Mouse (Mus musculus) limb, embryonic 13.5 days (tissue): ENCODE measurements around the gene Fsd1. TPM values are rescaled to one million over a fixed set of nuclear protein-coding genes. Genes with fewer than 3 reads are reported as not detected.

Experiments used
- ATAC-seq: fragments of 200-750 bp; cut with Nextera tagmentation; 2 replicates; pipeline ENCODE4 v1.8.0; 2017; ENCODE audit warnings: low read depth, moderate number of reproducible peaks, moderate TSS enrichment; ENCODE audit not compliant: low FRiP score
- H3K27ac ChIP-seq: fragments of 300-500 bp; sonication (generic); 2 replicates; pipeline ENCODE4 v1.5.1; 2015; ENCODE audit warnings: inconsistent platforms, mild to moderate bottlenecking, moderate library complexity
- H3K27me3 ChIP-seq: fragments of 300-500 bp; sonication (generic); 2 replicates; pipeline ENCODE4 v1.6.1; 2015; ENCODE audit warnings: mild to moderate bottlenecking, inconsistent platforms
- H3K36me3 ChIP-seq: fragments of 300-500 bp; sonication (generic); 2 replicates; pipeline ENCODE4 v1.6.1; 2015; ENCODE audit warnings: inconsistent platforms, mild to moderate bottlenecking, moderate library complexity
- H3K4me1 ChIP-seq: fragments of 300-500 bp; sonication (generic); 2 replicates; pipeline ENCODE4 v1.6.1; 2015; ENCODE audit warnings: inconsistent platforms
- H3K4me2 ChIP-seq: fragments of 300-500 bp; sonication (generic); replicated peaks from 2 replicates; pipeline ENCODE4 v1.6.1; 2015; ENCODE audit warnings: inconsistent platforms, mild to moderate bottlenecking, moderate library complexity
- H3K4me3 ChIP-seq: fragments of 300-500 bp; sonication (generic); 2 replicates; pipeline ENCODE4 v1.5.1; 2015; ENCODE audit warnings: moderate library complexity, mild to moderate bottlenecking, inconsistent platforms
- H3K9ac ChIP-seq: fragments of 300-500 bp; sonication (generic); 2 replicates; pipeline ENCODE4 v1.6.1; 2015; ENCODE audit warnings: mild to moderate bottlenecking, inconsistent platforms
- H3K9me3 ChIP-seq: fragments of 300-500 bp; sonication (generic); 2 replicates; pipeline ENCODE4 v1.6.1; 2016; ENCODE audit warnings: inconsistent platforms
- WGBS: fragments of 180-500 bp; shearing (Covaris S2); methylation state at CpG from one replicate; pipeline ENCODE4 v1.1.7; 2015; 5-methylcytosine and 5-hydroxymethylcytosine counted together
- polyA plus RNA-seq: library from polyadenylated mRNA; unstranded; fragments of >200 nt; fragmentation: Nextera tagmentation; extraction: Ambion mirVana; gene quantifications from 2 replicates; pipeline ENCODE4 v1.2.1, GENCODE M21; 2015

Gene Fsd1
- polyA plus RNA-seq, 1 experiment from 2014 or later: 36.4 TPM

DNA sequence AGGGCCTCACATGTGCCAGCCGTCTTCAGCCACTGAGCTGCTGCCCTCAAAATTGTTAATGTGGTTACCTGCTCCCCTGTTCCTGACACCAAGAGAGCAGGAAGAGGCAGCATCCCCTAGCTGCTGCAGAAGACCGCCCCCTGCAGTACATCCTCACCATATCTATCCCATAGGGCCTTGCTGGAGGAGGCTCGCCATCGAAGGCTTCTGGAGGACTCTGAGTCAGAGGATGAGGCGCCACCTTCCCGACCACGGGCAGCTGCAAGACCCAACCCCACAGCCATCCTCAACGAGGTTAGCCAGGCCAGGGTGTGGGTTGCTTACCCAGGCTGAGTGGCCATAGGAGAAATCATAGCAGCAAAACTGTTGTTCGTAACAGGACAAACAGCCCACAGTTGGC, 21.3 kb upstream of the Fsd1 start:
- H3K27ac ChIP-seq: no peak overlapping the region
- no peak overlapping the region for H3K9ac ChIP-seq
- ATAC-seq: no peak
- no peaks in the 10 kb centered on the region for H3K27me3 ChIP-seq
- H3K4me3 ChIP-seq: no peak overlapping the region
- no peaks in the 10 kb centered on the region for H3K9me3 ChIP-seq
- peaks cover 7% of the 10 kb centered on the region for H3K4me1 ChIP-seq
- no peak overlapping the region for H3K4me2 ChIP-seq
- H3K36me3 ChIP-seq: peaks cover 72% of the 10 kb centered on the region
- 84% methylated on average over 9 of the region's 9 CpGs for WGBS

- Histone ChIP-seq H3K27me3 (0 out of 2 replicates have a peak, but pooled peaks cover 6% of the 10 kb centered on the region), H3K4me1 (peaks cover 18% of the 10 kb centered on the region), H3K36me3 (peaks cover 56% of the 10 kb centered on the region), H3K4me2 (no peak overlapping the region), H3K9me3 (no peaks in the 10 kb centered on the region), H3K27ac (no peak overlapping the region), H3K4me3 (no peak overlapping the region), H3K9ac (no peak overlapping the region)
- no peak for ATAC-seq
- WGBS: 88% methylated on average over 4 of the region's 4 CpGs
Observed at GRCm38 (mm10) chr17:55967186-55967585, 19.1 kb upstream of the Fsd1 start.

DNA sequence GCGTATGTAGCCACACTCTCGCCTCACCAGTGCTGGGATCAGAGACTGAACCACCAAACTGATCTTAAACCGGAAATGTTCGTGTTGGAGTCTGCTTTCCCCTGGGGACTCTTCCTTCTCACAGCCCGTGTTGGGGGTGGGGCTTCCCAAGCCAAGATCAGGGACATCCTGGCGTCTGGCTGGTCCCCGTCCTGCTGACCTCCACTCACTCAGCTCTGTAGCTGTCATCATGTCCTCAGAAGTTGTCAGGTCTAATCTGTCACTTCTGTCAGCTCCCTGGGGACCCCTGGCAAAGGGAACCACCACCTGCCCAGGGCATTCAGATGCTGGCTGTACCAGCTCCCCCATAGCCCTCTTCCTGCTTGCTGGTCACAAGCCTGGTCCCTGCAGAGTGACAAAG, 18.1 kb upstream of the Fsd1 start:
- Histone ChIP-seq H3K4me2 (no peak overlapping the region), H3K4me1 (peaks cover 18% of the 10 kb centered on the region), H3K9ac (no peak overlapping the region), H3K36me3 (peaks cover 54% of the 10 kb centered on the region), H3K27me3 (0 out of 2 replicates have a peak, but pooled peaks cover 6% of the 10 kb centered on the region), H3K4me3 (no peak overlapping the region), H3K9me3 (no peaks in the 10 kb centered on the region), H3K27ac (no peak overlapping the region)
- WGBS: 59% methylated on average over 7 of the region's 7 CpGs
- ATAC-seq: no peak

DNA sequence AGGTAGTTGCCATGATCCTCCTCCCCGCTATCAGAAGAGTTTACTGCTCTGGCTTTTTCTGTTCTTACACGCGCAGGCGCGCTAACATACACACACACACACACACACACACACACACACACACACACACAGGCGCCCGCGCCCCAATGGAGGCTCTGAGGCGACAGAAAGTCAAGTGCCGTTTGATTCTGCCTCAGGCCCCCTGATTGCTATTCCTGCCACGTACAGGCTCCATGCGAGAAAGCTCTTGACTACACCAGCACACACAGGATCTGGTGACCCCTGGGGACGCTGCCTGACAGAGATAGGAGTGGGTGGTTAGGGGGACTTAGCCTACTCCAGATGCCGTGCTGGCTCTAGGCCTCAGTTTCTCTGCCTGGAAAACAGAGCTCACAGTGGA, 16.7 kb upstream of the Fsd1 start:
- Histone ChIP-seq H3K4me2 (peak overlapping the region; percentile 85), H3K36me3 (peaks cover 53% of the 10 kb centered on the region), H3K9ac (peak overlapping the region; percentile 80; the same call in 1 of the 2 replicates), H3K27me3 (0 out of 2 replicates have a peak, but pooled peaks cover 6% of the 10 kb centered on the region), H3K4me1 (peaks cover 18% of the 10 kb centered on the region), H3K9me3 (no peaks in the 10 kb centered on the region), H3K27ac (no peak overlapping the region), H3K4me3 (peak overlapping the region; percentile 62; the same call in 1 of the 2 replicates)
- WGBS: 48% methylated on average over 14 of the region's 14 CpGs
- ATAC-seq: no peak

DNA sequence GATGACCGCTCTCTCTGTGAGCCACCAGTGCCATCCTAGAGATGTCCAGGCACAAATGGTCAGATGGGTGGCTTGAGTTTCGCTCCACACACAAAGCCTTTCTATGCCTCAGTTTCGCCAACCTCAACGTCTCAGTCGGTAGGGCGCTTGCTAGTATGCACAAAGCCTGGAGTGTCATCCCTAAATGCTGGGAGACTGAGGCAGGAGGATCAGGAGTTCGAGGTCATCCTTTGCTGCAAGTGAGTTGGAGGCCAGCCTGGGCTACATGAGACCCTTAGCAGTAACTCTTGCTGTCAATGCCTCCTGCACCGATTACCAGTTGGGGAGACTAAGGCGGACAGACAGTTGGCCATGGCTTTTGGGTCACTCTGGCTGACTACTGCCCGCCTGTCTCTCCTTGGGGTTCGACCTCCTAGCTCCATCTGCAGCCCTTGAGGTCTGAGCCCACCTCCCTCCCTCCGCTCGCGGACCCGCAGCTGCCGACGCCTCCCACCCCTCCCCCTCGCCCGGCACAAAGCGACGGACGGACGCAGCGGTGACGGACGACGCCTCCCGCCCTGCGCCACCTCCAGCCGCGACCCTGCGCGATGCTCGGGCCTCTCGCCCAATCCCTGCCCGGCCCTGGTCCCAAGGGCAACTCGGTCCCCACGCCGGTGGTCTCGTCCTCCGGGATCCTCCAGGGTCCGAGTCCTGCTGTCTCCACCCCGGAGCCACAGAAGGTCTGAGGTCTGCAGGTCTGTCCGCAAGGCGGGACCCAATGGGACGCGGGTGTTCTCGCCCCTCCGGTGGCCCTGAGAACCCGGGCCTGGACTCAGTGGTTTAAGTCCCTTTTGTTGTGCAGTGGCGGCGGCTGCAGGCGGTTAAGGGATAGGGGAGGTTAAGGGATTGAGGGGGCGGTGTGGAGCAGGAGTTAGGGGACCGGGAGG, 16.1 kb upstream of the Fsd1 start, which contains the start of gene Shd:
Gene Shd, plus strand, starts transcription at position 502 of the 926 bp plus-strand sequence.
- peak within 1 kb of the TSS; percentile 80 for H3K9ac ChIP-seq
- H3K36me3 ChIP-seq: peaks cover 51% of the 10 kb centered on the region
- 9% methylated on average over 53 of the region's 55 CpGs for WGBS
- no peak within 1 kb of the TSS for H3K27ac ChIP-seq
- peak; percentile 41 for ATAC-seq
- H3K4me3 ChIP-seq: peak within 1 kb of the TSS; percentile 62
- H3K4me2 ChIP-seq: peak within 1 kb of the TSS; percentile 85
- peaks cover 18% of the 10 kb centered on the region for H3K4me1 ChIP-seq
- no peaks in the 10 kb centered on the region for H3K9me3 ChIP-seq
- H3K27me3 ChIP-seq: 0 out of 2 replicates have a peak, but pooled peaks cover 6% of the 10 kb centered on the region

GRCm38 (mm10) chr17:55971453-55971852, 14.9 kb upstream of the Fsd1 start:
- no peak for ATAC-seq
- Histone ChIP-seq H3K27ac (no peak overlapping the region), H3K4me2 (peak overlapping the region; percentile 85), H3K9me3 (no peaks in the 10 kb centered on the region), H3K9ac (peak overlapping the region; percentile 80), H3K4me3 (peak overlapping the region; percentile 62), H3K4me1 (peaks cover 21% of the 10 kb centered on the region), H3K27me3 (0 out of 2 replicates have a peak, but pooled peaks cover 6% of the 10 kb centered on the region), H3K36me3 (peaks cover 40% of the 10 kb centered on the region)
- 33% methylated on average over 22 of the region's 22 CpGs for WGBS

DNA sequence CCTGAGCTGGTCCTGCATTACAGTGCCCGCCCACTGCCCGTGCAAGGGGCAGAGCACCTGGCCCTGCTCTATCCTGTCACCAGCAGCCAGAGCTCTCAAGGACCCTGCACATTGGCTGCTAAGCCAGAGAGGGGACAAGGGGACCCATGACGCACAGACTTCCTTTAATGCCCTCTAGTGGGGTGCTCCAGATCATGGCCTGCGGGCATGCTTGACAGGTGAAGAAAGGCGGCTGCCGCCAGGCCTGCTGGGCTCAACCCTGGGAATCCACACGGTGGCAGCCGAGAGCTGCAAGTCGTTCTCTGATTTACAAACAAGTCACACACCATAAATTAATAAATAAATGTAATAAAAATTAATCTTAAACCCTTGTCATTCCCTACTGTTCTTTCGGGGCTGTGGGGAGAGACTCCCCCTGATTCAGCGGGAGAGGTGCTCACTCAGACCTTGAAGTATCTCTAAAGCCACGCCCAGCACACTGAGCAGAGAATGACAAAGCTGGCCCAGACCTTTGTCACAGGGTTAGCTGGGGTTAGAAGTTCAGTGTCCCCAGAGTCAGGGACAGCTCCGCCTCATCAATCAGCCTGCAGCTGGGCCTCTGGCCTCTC, 9.9 kb upstream of the Fsd1 start:
- H3K4me2 ChIP-seq: no peak overlapping the region

DNA sequence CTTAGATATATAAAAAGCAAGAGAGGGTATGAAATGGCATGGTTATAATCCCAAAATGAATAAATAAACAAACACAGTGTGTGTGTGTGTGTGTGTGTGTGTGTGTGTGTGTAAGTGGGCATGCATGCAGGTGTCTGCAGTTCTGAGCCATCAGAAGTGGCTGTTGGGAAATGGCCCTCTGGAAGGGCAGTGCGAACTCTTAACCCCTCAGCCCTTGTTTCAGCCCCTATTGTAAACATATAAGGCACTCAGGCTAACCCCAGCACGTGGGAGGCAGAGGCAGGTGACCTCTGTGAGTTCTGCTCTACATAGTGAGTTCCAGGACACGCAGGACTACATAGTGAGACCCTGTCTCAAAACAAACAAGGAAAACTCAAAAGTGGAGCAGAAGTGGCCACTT, 9.0 kb upstream of the Fsd1 start:
- H3K4me2 ChIP-seq: no peak overlapping the region
- peaks cover 21% of the 10 kb centered on the region for H3K36me3 ChIP-seq
- 42% methylated on average over 3 of the region's 3 CpGs for WGBS
- no peak overlapping the region for H3K4me3 ChIP-seq
- no peak overlapping the region for H3K9ac ChIP-seq
- H3K4me1 ChIP-seq: 0 out of 2 replicates have a peak, but pooled peaks cover 6% of the 10 kb centered on the region
- H3K27ac ChIP-seq: no peak overlapping the region
- ATAC-seq: no peak
- no peaks in the 10 kb centered on the region for H3K27me3 ChIP-seq
- no peaks in the 10 kb centered on the region for H3K9me3 ChIP-seq

More for the DNA sequence above, 9.9 kb upstream of the Fsd1 start:
- 18% methylated on average over 13 of the region's 13 CpGs for WGBS
- ATAC-seq: peak; percentile 25; the same call in 1 of the 2 replicates
- no peak overlapping the region for H3K4me3 ChIP-seq
- H3K4me1 ChIP-seq: peaks cover 9% of the 10 kb centered on the region
- no peaks in the 10 kb centered on the region for H3K9me3 ChIP-seq
- H3K9ac ChIP-seq: 0 out of 2 replicates have a peak overlapping the region, but pooled peaks have one; percentile 25
- H3K27me3 ChIP-seq: 0 out of 2 replicates have a peak, but pooled peaks cover 5% of the 10 kb centered on the region
- H3K27ac ChIP-seq: no peak overlapping the region
- H3K36me3 ChIP-seq: peaks cover 21% of the 10 kb centered on the region

DNA sequence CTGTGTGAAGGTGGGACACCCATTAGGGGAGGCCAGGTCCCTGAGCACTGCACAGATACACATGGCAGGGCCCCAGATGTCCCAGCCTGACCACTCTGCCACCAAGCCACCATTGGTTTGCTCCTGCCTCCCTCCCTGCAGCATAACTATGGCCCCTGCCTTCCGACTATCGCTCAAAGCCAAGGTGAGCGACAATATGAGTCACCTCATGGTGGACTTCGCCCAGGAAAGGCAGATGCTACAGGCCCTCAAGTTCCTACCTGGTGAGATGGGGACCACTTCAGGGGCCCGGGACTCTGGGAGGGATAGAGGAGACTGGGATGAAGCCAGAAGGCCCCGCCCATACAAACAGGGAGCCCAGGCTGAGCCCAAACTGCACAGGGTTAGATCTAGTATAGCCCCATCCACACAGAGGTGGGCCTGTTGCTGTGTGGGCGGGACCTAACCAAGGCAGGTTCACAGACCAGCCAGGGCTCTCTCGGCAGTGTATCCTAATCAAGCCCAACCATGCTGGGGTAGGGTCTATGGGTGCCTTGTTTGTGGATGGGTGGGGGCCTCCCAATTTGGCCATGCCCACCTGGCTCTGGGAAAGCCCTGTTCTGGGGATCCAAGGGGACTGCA, 4.1 kb downstream of the Fsd1 start:
- H3K4me1 ChIP-seq: peaks cover 6% of the 10 kb centered on the region
- no peak overlapping the region for H3K4me3 ChIP-seq
- no peak overlapping the region for H3K9ac ChIP-seq
- no peak overlapping the region for H3K27ac ChIP-seq
- 87% methylated on average over 8 of the region's 8 CpGs for WGBS
- H3K4me2 ChIP-seq: no peak overlapping the region
- H3K9me3 ChIP-seq: no peaks in the 10 kb centered on the region
- peaks cover 42% of the 10 kb centered on the region for H3K36me3 ChIP-seq
- ATAC-seq: no peak
- H3K27me3 ChIP-seq: no peaks in the 10 kb centered on the region

DNA sequence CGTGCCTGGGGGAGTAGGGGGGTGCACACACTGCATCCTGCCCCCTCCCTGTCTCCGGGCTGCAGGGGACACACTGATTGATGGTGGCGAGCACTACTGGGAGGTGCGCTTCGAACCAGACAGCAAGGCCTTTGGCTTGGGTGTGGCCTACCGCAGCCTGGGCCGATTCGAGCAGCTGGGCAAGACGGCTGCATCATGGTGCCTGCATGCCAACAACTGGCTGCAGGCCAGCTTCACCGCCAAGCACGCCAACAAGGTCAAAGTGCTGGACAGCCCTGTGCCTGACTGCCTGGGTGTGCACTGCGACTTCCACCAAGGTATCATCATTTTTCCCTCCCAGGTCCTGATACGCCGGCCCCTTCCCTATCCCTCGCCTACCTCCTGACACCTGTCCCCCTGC, 9.7 kb downstream of the Fsd1 start:
- Histone ChIP-seq H3K9me3 (no peaks in the 10 kb centered on the region), H3K4me3 (no peak overlapping the region), H3K27ac (no peak overlapping the region), H3K4me2 (no peak overlapping the region), H3K27me3 (peaks cover 21% of the 10 kb centered on the region), H3K36me3 (peaks cover 51% of the 10 kb centered on the region), H3K4me1 (no peaks in the 10 kb centered on the region; the same call in 1 of the 2 replicates), H3K9ac (no peak overlapping the region)
- no peak for ATAC-seq
- 90% methylated on average over 15 of the region's 15 CpGs for WGBS

GRCm38 (mm10) chr17:55999794-56000499, 13.6 kb downstream of the Fsd1 start:
- Histone ChIP-seq H3K4me3 (peak overlapping the region; percentile 18), H3K9me3 (no peaks in the 10 kb centered on the region), H3K4me1 (no peaks in the 10 kb centered on the region; the same call in 1 of the 2 replicates), H3K9ac (no peak overlapping the region; the same call in 1 of the 2 replicates), H3K27me3 (peaks cover 37% of the 10 kb centered on the region), H3K4me2 (peak overlapping the region; percentile 39), H3K27ac (no peak overlapping the region), H3K36me3 (peaks cover 20% of the 10 kb centered on the region)
- ATAC-seq: peak; percentile 29; the same call in 1 of the 2 replicates
- 5% methylated on average over 30 of the region's 30 CpGs for WGBS
